Mouse (Mus musculus): Measurements from ENCODE around the gene Rarres2. TPM values are rescaled to one million over a fixed set of nuclear protein-coding genes. Genes with fewer than 3 reads are reported as not detected.

The Rarres2 gene
- polyA plus RNA-seq, 1 experiment from 2014 or later, result 3.6 TPM

Other genes starting within 250 kb of the Rarres2 start
- 28.4 and 30.9 TPM in 2 replicates for gene Krba1, start 177.2 kb downstream of the Rarres2 start, polyA plus RNA-seq (2015; fragmentation: Nextera tagmentation; extraction: Ambion mirVana)
- gene Zfp467, start 127.0 kb downstream of the Rarres2 start, polyA plus RNA-seq (2015; fragmentation: Nextera tagmentation; extraction: Ambion mirVana), result 28.7 and 29.8 TPM in 2 replicates
- gene Sspo, start 124.6 kb downstream of the Rarres2 start, polyA plus RNA-seq (2015; fragmentation: Nextera tagmentation; extraction: Ambion mirVana), result 0.16 and 0.19 TPM in 2 replicates
- gene Atp6v0e2, start 35.2 kb downstream of the Rarres2 start, polyA plus RNA-seq (2015; fragmentation: Nextera tagmentation; extraction: Ambion mirVana), result 226 and 248 TPM in 2 replicates
- gene Lrrc61, start 18.0 kb downstream of the Rarres2 start, polyA plus RNA-seq (2015; fragmentation: Nextera tagmentation; extraction: Ambion mirVana), result 18.6 and 21.6 TPM in 2 replicates
- not detected in 2 replicates for gene Gm45021, start 16.8 kb upstream of the Rarres2 start, polyA plus RNA-seq (2015; fragmentation: Nextera tagmentation; extraction: Ambion mirVana)
- 32.9 and 34.4 TPM in 2 replicates for gene Repin1, start 21.1 kb upstream of the Rarres2 start, polyA plus RNA-seq (2015; fragmentation: Nextera tagmentation; extraction: Ambion mirVana)
- gene Gm44965, start 21.2 kb upstream of the Rarres2 start, polyA plus RNA-seq (2015; fragmentation: Nextera tagmentation; extraction: Ambion mirVana), result not detected in 2 replicates
- gene Zfp775, start 29.3 kb upstream of the Rarres2 start, polyA plus RNA-seq (2015; fragmentation: Nextera tagmentation; extraction: Ambion mirVana), result 15.8 and 17.2 TPM in 2 replicates
- 11.7 and 17.5 TPM in 2 replicates for gene AI854703, start 54.0 kb upstream of the Rarres2 start, polyA plus RNA-seq (2015; fragmentation: Nextera tagmentation; extraction: Ambion mirVana)
- gene Gimap8, start 74.4 kb upstream of the Rarres2 start, polyA plus RNA-seq (2015; fragmentation: Nextera tagmentation; extraction: Ambion mirVana), result 0.52 and 0.56 TPM in 2 replicates
- 2.0 and 2.7 TPM in 2 replicates for gene Gimap9, start 103.3 kb upstream of the Rarres2 start, polyA plus RNA-seq (2015; fragmentation: Nextera tagmentation; extraction: Ambion mirVana)
- 1.2 and 1.8 TPM in 2 replicates for gene Gimap4, start 111.8 kb upstream of the Rarres2 start, polyA plus RNA-seq (2015; fragmentation: Nextera tagmentation; extraction: Ambion mirVana)
- gene Gimap6, start 135.4 kb upstream of the Rarres2 start, polyA plus RNA-seq (2015; fragmentation: Nextera tagmentation; extraction: Ambion mirVana), result 7.8 and 7.9 TPM in 2 replicates
- 1.1 TPM in 1 of 2 replicates, not detected in the other for gene Gm28053, start 145.8 kb upstream of the Rarres2 start, polyA plus RNA-seq (2015; fragmentation: Nextera tagmentation; extraction: Ambion mirVana)
- gene Gimap7, start 145.8 kb upstream of the Rarres2 start, polyA plus RNA-seq (2015; fragmentation: Nextera tagmentation; extraction: Ambion mirVana), result not detected in 2 replicates
- 4.0 and 5.5 TPM in 2 replicates for gene Gimap1, start 166.3 kb upstream of the Rarres2 start, polyA plus RNA-seq (2015; fragmentation: Nextera tagmentation; extraction: Ambion mirVana)
- 0.77 and 1.4 TPM in 2 replicates for gene Gimap5, start 173.4 kb upstream of the Rarres2 start, polyA plus RNA-seq (2015; fragmentation: Nextera tagmentation; extraction: Ambion mirVana)
- not detected in 2 replicates for gene Gimap3, start 198.1 kb upstream of the Rarres2 start, polyA plus RNA-seq (2015; fragmentation: Nextera tagmentation; extraction: Ambion mirVana)